Comparison of ENCODE assay signal across 8 mouse cellular contexts in genomic region chr10:112138871-112139430, GRCm38 (mm10). TPM values are rescaled to one million over a fixed set of nuclear protein-coding genes. Genes with fewer than 3 reads are reported as not detected.
DNase-seq lines count a peak whose midpoint lies in the region; ATAC-seq and TF ChIP-seq lines count a peak whose summit lies in the region.
"Had no signal": no experiment of that assay in that cellular context is flagged by ENCODE, and none has a peak within 500 bp of the region (broad histone marks: within the 10 kb centered on the region; RNA-seq: fewer than 3 reads in every experiment).

No protein-coding gene starts in this region.

- H3K36me3 ChIP-seq in neural tube, embryonic 11.5 days (ENCODE audit: control insufficient read depth, insufficient read depth, low read length) = no peaks in the 10 kb centered on the region
- H3K36me3 ChIP-seq in forebrain, embryonic 16.5 days (ENCODE audit: control insufficient read depth, insufficient read depth) = no peaks in the 10 kb centered on the region
- no peaks in the 10 kb centered on the region for H3K36me3 ChIP-seq in liver, embryonic 13.5 days

- no peaks in the 10 kb centered on the region for H3K9me3 ChIP-seq in neural tube, embryonic 11.5 days (ENCODE audit: control insufficient read depth, low read length)
- H3K9me3 ChIP-seq in forebrain, embryonic 16.5 days (ENCODE audit: control insufficient read depth, low read length) = no peaks in the 10 kb centered on the region
- no peaks in the 10 kb centered on the region for H3K9me3 ChIP-seq in liver, embryonic 13.5 days (replicated peaks)

- no peaks in the 10 kb centered on the region for H3K27me3 ChIP-seq in neural tube, embryonic 11.5 days (ENCODE audit: control insufficient read depth, insufficient read depth, low read length)
- no peaks in the 10 kb centered on the region for H3K27me3 ChIP-seq in forebrain, embryonic 16.5 days (replicated peaks; ENCODE audit: control insufficient read depth, insufficient read depth, low read length)
- H3K27me3 ChIP-seq in liver, embryonic 13.5 days = no peaks in the 10 kb centered on the region

- no peaks in the 10 kb centered on the region for H3K4me1 ChIP-seq in neural tube, embryonic 11.5 days (ENCODE audit: control insufficient read depth, insufficient read depth, low read length)
- no peaks in the 10 kb centered on the region for H3K4me1 ChIP-seq in forebrain, embryonic 16.5 days (replicated peaks; ENCODE audit: control insufficient read depth, insufficient read depth, low read length)
- H3K4me1 ChIP-seq in liver, embryonic 13.5 days (replicated peaks) = no peaks in the 10 kb centered on the region
- no peaks in the 10 kb centered on the region for H3K4me1 ChIP-seq in olfactory bulb, adult 2 months (ENCODE audit: control insufficient read depth, insufficient read depth, low read length)

- TF ChIP-seq POLR2A in olfactory bulb, adult 2 months (IDR thresholded peaks at IDR 0.05; ENCODE audit: insufficient read depth, low read depth, low read length) = no peak

- 43% methylated on average over 6 of the region's 6 CpGs for WGBS in neural tube, embryonic 11.5 days
- WGBS in forebrain, embryonic 16.5 days = 27% methylated on average over 6 of the region's 6 CpGs
- WGBS in liver, embryonic 13.5 days (ENCODE audit: insufficient replicate concordance) = 33% methylated on average over 6 of the region's 6 CpGs
- 20% methylated on average over 6 of the region's 6 CpGs for WGBS in olfactory bulb, adult 2 months

- H3K27ac ChIP-seq in neural tube, embryonic 11.5 days (ENCODE audit: low read depth, low read length) = no peak overlapping the region
- no peak overlapping the region; the same call in 1 of the 2 replicates for H3K27ac ChIP-seq in forebrain, embryonic 16.5 days (ENCODE audit: low read length)
- no peak overlapping the region for H3K27ac ChIP-seq in liver, embryonic 13.5 days
- H3K27ac ChIP-seq in olfactory bulb, adult 2 months (ENCODE audit: insufficient read depth, low read depth, low read length) = peak overlapping the region; percentile 62; the same call in 1 of the 2 replicates

- no peak overlapping the region for H3K4me3 ChIP-seq in neural tube, embryonic 11.5 days (ENCODE audit: low read depth, low read length)
- peak overlapping the region; percentile 43 for H3K4me3 ChIP-seq in forebrain, embryonic 16.5 days (replicated peaks; ENCODE audit: low read length)
- H3K4me3 ChIP-seq in liver, embryonic 13.5 days (replicated peaks) = peak overlapping the region; percentile 31
- peak overlapping the region; percentile 37 for H3K4me3 ChIP-seq in olfactory bulb, adult 2 months (ENCODE audit: insufficient read depth, low read depth, low read length)

- ATAC-seq in neural tube, embryonic 11.5 days (ENCODE audit: insufficient read depth, low FRiP score, low TSS enrichment) = peak; percentile 21; the same call in 1 of the 2 replicates
- peak; percentile 50 for ATAC-seq in forebrain, embryonic 16.5 days
- ATAC-seq in liver, embryonic 13.5 days (ENCODE audit: low read depth) = no peak

- H3K4me2 ChIP-seq in neural tube, embryonic 11.5 days (ENCODE audit: low read depth) = peak overlapping the region; percentile 35
- peak overlapping the region; percentile 48 for H3K4me2 ChIP-seq in forebrain, embryonic 16.5 days (ENCODE audit: low read length)
- peak overlapping the region; percentile 46 for H3K4me2 ChIP-seq in liver, embryonic 13.5 days

- no peak for DNase-seq in neural tube, embryonic 11.5 days (ENCODE audit: low spot score)
- DNase-seq in neural tube, embryonic 10.5 days (ENCODE audit: extremely low spot score, low spot score) = no peak
- DNase-seq in liver, embryonic 13.5 days = no peak
- no peak for DNase-seq in embryo, embryonic 11 days
- DNase-seq in adrenal gland, adult 2 months = no peak

- H3K9ac ChIP-seq in neural tube, embryonic 11.5 days (ENCODE audit: low read length) = no peak overlapping the region; the same call in 1 of the 2 replicates
- 0 out of 2 replicates have a peak overlapping the region, but pooled peaks have one; percentile 37 for H3K9ac ChIP-seq in forebrain, embryonic 16.5 days (replicated peaks; ENCODE audit: low read depth, low read length)
- H3K9ac ChIP-seq in liver, embryonic 13.5 days = no peak overlapping the region

- no peak for TF ChIP-seq CTCF in olfactory bulb, adult 2 months (IDR thresholded peaks at IDR 0.05; ENCODE audit: insufficient read depth, low read depth, low read length)

RNA-seq across cellular contexts. Expression of gene Glipr1l3, which starts 21.2 kb away (rescaled TPM):
- not detected in 2 replicates for polyA plus RNA-seq in neural tube, embryonic 11.5 days (2014; fragmentation: Nextera tagmentation; extraction: Ambion mirVana)
- 0.41 TPM in 1 of 2 replicates, not detected in the other for polyA plus RNA-seq in forebrain, embryonic 16.5 days (2015; fragmentation: Nextera tagmentation; extraction: Ambion mirVana)
- polyA plus RNA-seq in liver, embryonic 13.5 days (2015; fragmentation: Nextera tagmentation; extraction: Ambion mirVana) = not detected in 2 replicates
- not detected in 2 replicates for polyA plus RNA-seq in olfactory bulb, adult 2 months (2012; ENCODE audit: insufficient read depth, insufficient read length, low replicate concordance, missing spikeins)
- not detected for total RNA-seq in adrenal gland, adult 2 months (2021)
- polyA plus RNA-seq in adrenal gland, adult 2 months (2012; rRNA removed) = not detected in 2 replicates
- polyA plus RNA-seq: gonadal fat pad, adult 2 months had no signal

RNA-seq across cellular contexts. Expression of gene Caps2, which starts 24.5 kb away (rescaled TPM):
- polyA plus RNA-seq in neural tube, embryonic 11.5 days (2014; fragmentation: Nextera tagmentation; extraction: Ambion mirVana) = 0.36 and 0.50 TPM in 2 replicates
- polyA plus RNA-seq in forebrain, embryonic 16.5 days (2015; fragmentation: Nextera tagmentation; extraction: Ambion mirVana) = 0.30 and 0.55 TPM in 2 replicates
- not detected in 2 replicates for polyA plus RNA-seq in liver, embryonic 13.5 days (2015; fragmentation: Nextera tagmentation; extraction: Ambion mirVana)
- polyA plus RNA-seq in olfactory bulb, adult 2 months (2012; ENCODE audit: insufficient read depth, insufficient read length, low replicate concordance, missing spikeins) = not detected in 2 replicates
- total RNA-seq in adrenal gland, adult 2 months (2021) = not detected
- polyA plus RNA-seq in adrenal gland, adult 2 months (2012; rRNA removed) = not detected in 2 replicates

RNA-seq across cellular contexts. Expression of gene Glipr1l2, which starts 55.8 kb away (rescaled TPM):
- not detected in 2 replicates for polyA plus RNA-seq in neural tube, embryonic 11.5 days (2014; fragmentation: Nextera tagmentation; extraction: Ambion mirVana)
- polyA plus RNA-seq in forebrain, embryonic 16.5 days (2015; fragmentation: Nextera tagmentation; extraction: Ambion mirVana) = not detected in 2 replicates
- polyA plus RNA-seq in liver, embryonic 13.5 days (2015; fragmentation: Nextera tagmentation; extraction: Ambion mirVana) = not detected in 2 replicates
- not detected in 2 replicates for polyA plus RNA-seq in olfactory bulb, adult 2 months (2012; ENCODE audit: insufficient read depth, insufficient read length, low replicate concordance, missing spikeins)
- total RNA-seq in adrenal gland, adult 2 months (2021) = not detected
- not detected in 2 replicates for polyA plus RNA-seq in adrenal gland, adult 2 months (2012; rRNA removed)
- polyA plus RNA-seq: gonadal fat pad, adult 2 months had no signal
